25 mouse cellular contexts compared by ENCODE assay signal in the genomic region with DNA sequence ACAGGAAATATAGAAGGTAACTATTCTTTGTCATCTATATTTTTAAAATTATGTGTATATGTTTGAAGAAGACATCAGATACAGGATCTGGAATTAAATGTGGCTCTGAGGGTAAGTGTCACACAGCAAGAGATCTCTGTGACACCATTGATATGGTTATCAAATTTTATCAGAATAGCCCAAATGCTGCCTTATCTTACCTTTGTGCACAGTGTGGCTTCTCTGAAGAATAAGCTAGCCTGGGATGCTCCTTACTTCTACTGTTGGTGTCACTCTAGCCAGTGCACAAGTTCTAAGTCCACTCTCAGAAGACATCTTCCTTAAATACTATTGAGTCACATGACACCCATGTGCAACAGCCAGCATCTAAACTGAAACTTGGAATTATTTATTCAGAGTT.
DNase-seq lines count a peak whose midpoint lies in the region; ATAC-seq lines count a peak whose summit lies in the region.
"Had no signal": no experiment of that assay in that cellular context is flagged by ENCODE, and none has a peak within 500 bp of the region (broad histone marks: within the 10 kb centered on the region; RNA-seq: fewer than 3 reads in every experiment).

No protein-coding gene starts in this region.

- no peaks in the 10 kb centered on the region for H3K9me3 ChIP-seq in liver, embryonic 12.5 days (replicated peaks)
- H3K9me3 ChIP-seq in liver, embryonic 11.5 days (ENCODE audit: control insufficient read depth, low read length): no peaks in the 10 kb centered on the region; the same call in 1 of the 2 replicates
- H3K9me3 ChIP-seq in liver, embryonic 16.5 days (replicated peaks; ENCODE audit: control insufficient read depth, low read length): no peaks in the 10 kb centered on the region
- H3K9me3 ChIP-seq in forebrain, embryonic 14.5 days (replicated peaks; ENCODE audit: control insufficient read depth, low read length): no peaks in the 10 kb centered on the region
- H3K9me3 ChIP-seq: forebrain, embryonic 13.5 days had no signal

- no peak overlapping the region for H3K9ac ChIP-seq in liver, embryonic 12.5 days
- H3K9ac ChIP-seq in liver, embryonic 11.5 days (ENCODE audit: low read depth, low read length): no peak overlapping the region
- H3K9ac ChIP-seq in liver, embryonic 16.5 days (ENCODE audit: low read depth, low read length): no peak overlapping the region
- H3K9ac ChIP-seq in forebrain, embryonic 14.5 days (ENCODE audit: low read length): no peak overlapping the region
- H3K9ac ChIP-seq: embryonic facial prominence, embryonic 12.5 days; forebrain, embryonic 13.5 days had no signal

- no peak overlapping the region for H3K27ac ChIP-seq in liver, embryonic 12.5 days
- H3K27ac ChIP-seq in liver, embryonic 11.5 days (ENCODE audit: low read depth, low read length): no peak overlapping the region
- no peak overlapping the region for H3K27ac ChIP-seq in liver, embryonic 16.5 days (ENCODE audit: low read length)
- no peak overlapping the region for H3K27ac ChIP-seq in forebrain, embryonic 14.5 days (ENCODE audit: low read depth, low read length)
- H3K27ac ChIP-seq: embryonic facial prominence, embryonic 10.5 days; embryonic facial prominence, embryonic 12.5 days; forebrain, embryonic 13.5 days had no signal

- intact Hi-C loops in heart, postnatal 10 days (cut with DNase I): no loop called here

- no peaks in the 10 kb centered on the region for H3K27me3 ChIP-seq in liver, embryonic 12.5 days (replicated peaks)
- no peaks in the 10 kb centered on the region for H3K27me3 ChIP-seq in liver, embryonic 11.5 days (replicated peaks; ENCODE audit: control insufficient read depth, insufficient read depth, low read length)
- H3K27me3 ChIP-seq in liver, embryonic 16.5 days (ENCODE audit: control insufficient read depth, insufficient read depth, low read depth, low read length): no peaks in the 10 kb centered on the region
- H3K27me3 ChIP-seq in forebrain, embryonic 14.5 days (replicated peaks; ENCODE audit: control insufficient read depth, insufficient read depth, low read length): no peaks in the 10 kb centered on the region
- H3K27me3 ChIP-seq: CH12.LX; embryonic facial prominence, embryonic 12.5 days; forebrain, embryonic 13.5 days had no signal

- H3K4me3 ChIP-seq in liver, embryonic 12.5 days: no peak overlapping the region
- no peak overlapping the region for H3K4me3 ChIP-seq in liver, embryonic 11.5 days (ENCODE audit: low read depth, low read length)
- no peak overlapping the region for H3K4me3 ChIP-seq in liver, embryonic 16.5 days (ENCODE audit: low read depth, low read length)
- H3K4me3 ChIP-seq in forebrain, embryonic 14.5 days (ENCODE audit: low read depth, low read length): no peak overlapping the region
- H3K4me3 ChIP-seq: embryonic facial prominence, embryonic 10.5 days; embryonic facial prominence, embryonic 12.5 days; forebrain, embryonic 13.5 days had no signal

- DNase-seq in heart, adult 11 months: peak; percentile 24
- no peak for DNase-seq in heart, postnatal 10 days
- no peak for DNase-seq in liver, embryonic 11.5 days (ENCODE audit: low spot score)
- no peak for DNase-seq in liver
- DNase-seq in forebrain, embryonic 14.5 days (ENCODE audit: low spot score): no peak
- DNase-seq: adrenal gland, adult 8-10 months; adrenal gland, postnatal 14 days; adrenal gland, postnatal 36 days; B cell, adult 2 months; cerebellum, adult 11-12 months; cerebellum, adult 2 months; cerebellum, adult 9-10 months; cerebellum, postnatal 10 days; cerebellum, postnatal 25 days had no signal

- peak; percentile 67 for ATAC-seq in liver, embryonic 12.5 days
- no peak; the same call in 1 of the 2 replicates for ATAC-seq in liver, embryonic 11.5 days (replicated peaks; ENCODE audit: low FRiP score)
- peak; percentile 35; the same call in 1 of the 2 replicates for ATAC-seq in liver, embryonic 16.5 days (ENCODE audit: low read depth)
- ATAC-seq in forebrain, embryonic 14.5 days: no peak
- ATAC-seq: activated CD4-positive, CD25-positive, alpha-beta regulatory T cell, adult 4 months; CD4-positive, CD25-positive, alpha-beta regulatory T cell, adult 4 months; forebrain, embryonic 13.5 days; forebrain, embryonic 16.5 days; Patski had no signal

- H3K4me2 ChIP-seq in liver, embryonic 12.5 days: no peak overlapping the region
- H3K4me2 ChIP-seq in liver, embryonic 11.5 days: no peak overlapping the region
- H3K4me2 ChIP-seq in liver, embryonic 16.5 days (ENCODE audit: low read depth, low read length): no peak overlapping the region
- H3K4me2 ChIP-seq in forebrain, embryonic 14.5 days (ENCODE audit: low read length): no peak overlapping the region
- H3K4me2 ChIP-seq: embryonic facial prominence, embryonic 12.5 days; forebrain, embryonic 13.5 days had no signal

- no peaks in the 10 kb centered on the region for H3K36me3 ChIP-seq in liver, embryonic 12.5 days
- H3K36me3 ChIP-seq in liver, embryonic 11.5 days (ENCODE audit: control insufficient read depth, insufficient read depth, low read length): no peaks in the 10 kb centered on the region
- H3K36me3 ChIP-seq in liver, embryonic 16.5 days (ENCODE audit: control insufficient read depth, insufficient read depth): no peaks in the 10 kb centered on the region
- no peaks in the 10 kb centered on the region for H3K36me3 ChIP-seq in forebrain, embryonic 14.5 days (ENCODE audit: control insufficient read depth, insufficient read depth, low read length)
- H3K36me3 ChIP-seq: embryonic facial prominence, embryonic 10.5 days; embryonic facial prominence, embryonic 12.5 days; G1E had no signal

- peaks cover under 1% of the 10 kb centered on the region; the same call in 1 of the 2 replicates for H3K4me1 ChIP-seq in liver, embryonic 12.5 days
- H3K4me1 ChIP-seq in liver, embryonic 11.5 days (replicated peaks; ENCODE audit: control insufficient read depth, insufficient read depth, low read length): no peaks in the 10 kb centered on the region
- no peaks in the 10 kb centered on the region for H3K4me1 ChIP-seq in liver, embryonic 16.5 days (ENCODE audit: control insufficient read depth, low read depth, low read length)
- peaks cover 2% of the 10 kb centered on the region; the same call in 1 of the 2 replicates for H3K4me1 ChIP-seq in forebrain, embryonic 14.5 days (ENCODE audit: control insufficient read depth, insufficient read depth, low read length)

Comparison
In these comparisons a context has a peak if more than half of its experiments do, and no peak if none do; other contexts are left out.
1. ATAC-seq: peak in liver, embryonic 12.5 days (single experiment) and liver, embryonic 16.5 days (single experiment); none in liver, embryonic 11.5 days (single experiment) and forebrain, embryonic 14.5 days (single experiment).